Mouse (Mus musculus) kidney, postnatal 0 days (tissue): ENCODE data around the gene Psmb2. TPM values are rescaled to one million over a fixed set of nuclear protein-coding genes. Genes with fewer than 3 reads are reported as not detected.

Experiments used
- ATAC-seq: fragments of 200-750 bp; cut with Nextera tagmentation; replicated peaks from 2 replicates; pipeline ENCODE4 v1.8.0; 2017; ENCODE audit warnings: low read depth, moderate number of reproducible peaks, moderate TSS enrichment, moderate library complexity; ENCODE audit not compliant: low FRiP score
- DNase-seq: peaks from one replicate; pipeline ENCODE4 v3.0.0-alpha.2; 2016; ENCODE audit warnings: low spot score
- H3K27ac ChIP-seq: fragments of 300-500 bp; sonication (generic); 2 replicates; pipeline ENCODE4 v1.5.1; 2014; ENCODE audit warnings: mild to moderate bottlenecking
- H3K27me3 ChIP-seq: fragments of 300-500 bp; sonication (generic); 2 replicates; pipeline ENCODE4 v1.6.1; 2014; ENCODE audit warnings: low read length, mixed read lengths; ENCODE audit not compliant: insufficient read depth
- H3K36me3 ChIP-seq: fragments of 300-500 bp; sonication (generic); 2 replicates; pipeline ENCODE4 v1.6.1; 2014; ENCODE audit warnings: low read length, mixed read lengths; ENCODE audit not compliant: insufficient read depth
- H3K4me1 ChIP-seq: fragments of 300-500 bp; sonication (generic); replicated peaks from 2 replicates; pipeline ENCODE4 v1.6.1; 2014; ENCODE audit warnings: antibody characterized with exemption, low read length, mixed read lengths; ENCODE audit not compliant: insufficient read depth
- H3K4me2 ChIP-seq: fragments of 300-500 bp; sonication (generic); 2 replicates; pipeline ENCODE4 v1.6.1; 2014; ENCODE audit warnings: mild to moderate bottlenecking, low read length, moderate library complexity, mixed read lengths
- H3K4me3 ChIP-seq: fragments of 300-500 bp; sonication (generic); replicated peaks from 2 replicates; pipeline ENCODE4 v1.5.1; 2014; ENCODE audit warnings: low read depth, low read length
- H3K9ac ChIP-seq: fragments of 300-500 bp; sonication (generic); 2 replicates; pipeline ENCODE4 v1.6.1; 2014; ENCODE audit warnings: low read depth, low read length
- H3K9me3 ChIP-seq: fragments of 300-500 bp; sonication (generic); replicated peaks from 2 replicates; pipeline ENCODE4 v1.6.1; 2016; ENCODE audit warnings: low read length, inconsistent platforms, mixed read lengths
- CTCF ChIP-seq: IDR thresholded peaks from 2 replicates; pipeline ENCODE4 v1.5.1; 2016; ENCODE audit warnings: antibody characterized with exemption, low read depth, mild to moderate bottlenecking, moderate library complexity
- WGBS: fragments of 180-500 bp; shearing (Covaris S2); extraction: QIAGEN DNeasy Blood & Tissue Kit; methylation state at CpG from one replicate; pipeline ENCODE4 v1.1.7; 2014; 5-methylcytosine and 5-hydroxymethylcytosine counted together
- polyA plus RNA-seq: library from polyadenylated mRNA; unstranded; fragments of >200 nt; fragmentation: Nextera tagmentation; extraction: Ambion mirVana; gene quantifications from 2 replicates; pipeline ENCODE4 v1.2.1, GENCODE M21; 2015

The Psmb2 gene
- polyA plus RNA-seq, 1 experiment from 2014 or later = 450 TPM

- H3K9me3 ChIP-seq = no peaks in the 10 kb centered on the region
- H3K4me3 ChIP-seq = no peak overlapping the region
- H3K36me3 ChIP-seq = peaks cover 54% of the 10 kb centered on the region
- H3K27ac ChIP-seq = no peak overlapping the region
- DNase-seq = no peak
- TF ChIP-seq CTCF = no peak
- no peak overlapping the region for H3K9ac ChIP-seq
- 74% methylated on average over 12 of the region's 12 CpGs for WGBS
- H3K27me3 ChIP-seq = no peaks in the 10 kb centered on the region
- no peaks in the 10 kb centered on the region for H3K4me1 ChIP-seq
- no peak overlapping the region for H3K4me2 ChIP-seq
- ATAC-seq = no peak
Measured at GRCm38 (mm10) chr4:126706630-126707438, 29.4 kb downstream of the Psmb2 start.

- 82% methylated on average over 5 of the region's 5 CpGs for WGBS
- TF ChIP-seq CTCF = no peak
- Histone ChIP-seq H3K4me3 (no peak overlapping the region), H3K36me3 (peaks cover 57% of the 10 kb centered on the region), H3K9ac (no peak overlapping the region), H3K4me1 (no peaks in the 10 kb centered on the region), H3K27me3 (no peaks in the 10 kb centered on the region), H3K27ac (no peak overlapping the region), H3K9me3 (no peaks in the 10 kb centered on the region), H3K4me2 (no peak overlapping the region)
- no peak for DNase-seq
- ATAC-seq = no peak
Measured at GRCm38 (mm10) chr4:126707439-126707826, 30.0 kb downstream of the Psmb2 start.

GRCm38 (mm10) chr4:126732111-126732510, 54.7 kb downstream of the Psmb2 start:
- ATAC-seq (no peak), DNase-seq (no peak)
- Histone ChIP-seq H3K4me2 (peak overlapping the region; percentile 14; the same call in 1 of the 2 replicates), H3K4me1 (no peaks in the 10 kb centered on the region), H3K9me3 (no peaks in the 10 kb centered on the region), H3K27ac (no peak overlapping the region), H3K36me3 (no peaks in the 10 kb centered on the region), H3K27me3 (peaks cover 68% of the 10 kb centered on the region), H3K4me3 (no peak overlapping the region), H3K9ac (no peak overlapping the region)
- 2% methylated on average over 18 of the region's 18 CpGs for WGBS
- no peak for TF ChIP-seq CTCF

- no peak overlapping the region for H3K9ac ChIP-seq
- H3K4me2 ChIP-seq = peak overlapping the region; percentile 14; the same call in 1 of the 2 replicates
- no peaks in the 10 kb centered on the region for H3K36me3 ChIP-seq
- no peak for ATAC-seq
- peaks cover 68% of the 10 kb centered on the region for H3K27me3 ChIP-seq
- no peaks in the 10 kb centered on the region for H3K9me3 ChIP-seq
- 5% methylated on average over 26 of the region's 26 CpGs for WGBS
- no peak for DNase-seq
- no peak overlapping the region for H3K27ac ChIP-seq
- no peak for TF ChIP-seq CTCF
- no peaks in the 10 kb centered on the region for H3K4me1 ChIP-seq
- no peak overlapping the region for H3K4me3 ChIP-seq
Measured at GRCm38 (mm10) chr4:126732531-126733380, 55.3 kb downstream of the Psmb2 start.

DNA sequence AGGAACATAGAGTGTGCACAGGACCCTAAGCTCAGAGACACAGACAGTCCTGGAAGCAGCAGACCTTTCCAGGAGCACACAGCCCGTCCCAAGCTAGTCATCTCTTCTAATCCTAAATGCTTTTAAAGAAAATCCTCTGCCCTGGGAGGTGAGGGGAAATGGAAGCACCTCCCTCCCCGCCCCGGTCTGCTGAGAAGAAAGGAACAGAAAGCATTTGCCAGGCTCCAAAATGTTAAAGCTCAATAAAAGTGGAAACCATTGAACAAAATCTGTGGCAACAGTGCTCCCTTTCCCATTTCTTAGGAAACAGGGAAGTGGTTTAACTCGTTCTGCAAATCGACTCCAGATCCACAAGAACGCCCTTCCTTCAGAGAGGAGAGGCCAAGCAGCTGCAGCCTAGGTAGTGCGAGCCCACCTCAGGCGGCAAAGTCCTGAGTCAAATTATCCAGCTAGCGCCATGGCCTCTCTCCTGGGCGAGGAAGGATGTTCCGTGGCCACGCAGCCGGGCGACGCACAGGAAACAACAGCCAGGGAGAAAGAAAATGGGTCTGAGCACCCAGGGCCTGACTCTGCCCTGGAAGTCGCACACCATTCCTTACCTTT, 56.7 kb downstream of the Psmb2 start:
- peaks cover 68% of the 10 kb centered on the region for H3K27me3 ChIP-seq
- H3K9ac ChIP-seq = no peak overlapping the region
- H3K4me3 ChIP-seq = no peak overlapping the region
- no peak for TF ChIP-seq CTCF
- H3K36me3 ChIP-seq = no peaks in the 10 kb centered on the region
- DNase-seq (no peak), ATAC-seq (no peak)
- no peaks in the 10 kb centered on the region for H3K4me1 ChIP-seq
- no peak overlapping the region for H3K4me2 ChIP-seq
- WGBS = 3% methylated on average over 16 of the region's 16 CpGs
- H3K9me3 ChIP-seq = no peaks in the 10 kb centered on the region
- H3K27ac ChIP-seq = no peak overlapping the region
